Mouse (Mus musculus): ENCODE data around the gene Man2a1.

DNA sequence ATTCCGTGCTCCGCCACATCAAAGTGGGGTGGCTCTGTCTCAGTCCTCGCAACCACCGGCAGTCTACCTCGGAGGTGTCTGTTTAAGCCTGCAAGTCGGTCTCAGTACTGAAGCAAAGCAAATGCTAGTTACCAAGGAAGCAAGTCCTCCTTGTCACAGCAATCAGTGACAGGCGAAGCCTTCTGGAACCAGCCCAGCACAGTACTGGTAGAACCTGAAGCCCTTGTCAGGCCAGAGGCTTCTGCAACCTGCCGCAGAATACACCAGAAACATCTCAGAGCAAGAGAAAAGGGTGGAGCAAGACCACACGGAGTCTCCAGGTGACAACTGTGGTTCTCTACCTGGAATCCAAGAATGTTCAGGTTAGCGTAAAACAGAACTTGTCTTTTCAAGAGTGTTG lies 47.2 kb upstream of the Man2a1 start:
- TF ChIP-seq POLR2A (IDR thresholded peaks at IDR 0.05; ENCODE audit: control insufficient read depth, low read depth, low read length) = no peak
- TF ChIP-seq CTCF (IDR thresholded peaks at IDR 0.05; ENCODE audit: control insufficient read depth, insufficient read depth, insufficient replicate concordance, low read depth, low read length) = no peak

Measured in testis, adult 2 months (tissue).